Mouse (Mus musculus) forebrain, embryonic 15.5 days (tissue): ENCODE data around the gene Zfr. TPM values are rescaled to one million over a fixed set of nuclear protein-coding genes. Genes with fewer than 3 reads are reported as not detected.
A peak's percentile ranks its signal among the peaks of the same experiment; 100 is the strongest.
"Not testable (repeated sequence)": the region's sequence is repeated elsewhere in the genome, so short reads cannot be mapped to it uniquely, and the experiment has no call there.

Experiments
- ATAC-seq: fragments of 200-750 bp; cut with Nextera tagmentation; replicated peaks from 2 replicates; pipeline ENCODE4 v1.8.0; 2017; ENCODE audit warnings: mild to moderate bottlenecking, moderate TSS enrichment, moderate library complexity
- H3K27ac ChIP-seq: fragments of 300-500 bp; sonication (generic); replicated peaks from 2 replicates; pipeline ENCODE4 v1.5.1; 2015; ENCODE audit warnings: mild to moderate bottlenecking, inconsistent platforms
- H3K27me3 ChIP-seq: fragments of 300-500 bp; sonication (generic); 2 replicates; pipeline ENCODE4 v1.6.1; 2015; ENCODE audit warnings: inconsistent platforms
- H3K36me3 ChIP-seq: fragments of 300-500 bp; sonication (generic); 2 replicates; pipeline ENCODE4 v1.6.1; 2015; ENCODE audit warnings: mild to moderate bottlenecking, inconsistent platforms
- H3K4me1 ChIP-seq: fragments of 300-500 bp; sonication (generic); 2 replicates; pipeline ENCODE4 v1.6.1; 2015; ENCODE audit warnings: inconsistent platforms
- H3K4me2 ChIP-seq: fragments of 300-500 bp; sonication (generic); replicated peaks from 2 replicates; pipeline ENCODE4 v1.6.1; 2015; ENCODE audit warnings: mild to moderate bottlenecking, inconsistent platforms
- H3K4me3 ChIP-seq: fragments of 300-500 bp; sonication (generic); 2 replicates; pipeline ENCODE4 v1.5.1; 2015; ENCODE audit warnings: mild to moderate bottlenecking, inconsistent platforms
- H3K9ac ChIP-seq: fragments of 300-500 bp; sonication (generic); replicated peaks from 2 replicates; pipeline ENCODE4 v1.6.1; 2015; ENCODE audit warnings: mild to moderate bottlenecking, inconsistent platforms
- H3K9me3 ChIP-seq: fragments of 300-500 bp; sonication (generic); 2 replicates; pipeline ENCODE4 v1.6.1; 2016; ENCODE audit warnings: inconsistent platforms
- WGBS: fragments of 180-500 bp; shearing (Covaris S2); methylation state at CpG from one replicate; pipeline ENCODE4 v1.1.7; 2015; ENCODE audit warnings: mixed read lengths; 5-methylcytosine and 5-hydroxymethylcytosine counted together
- polyA plus RNA-seq: library from polyadenylated mRNA; unstranded; fragments of >200 nt; fragmentation: Nextera tagmentation; extraction: Ambion mirVana; gene quantifications from 2 replicates; pipeline ENCODE4 v1.2.1, GENCODE M21; 2015

Zfr gene
- polyA plus RNA-seq, 1 experiment from 2014 or later, result 124 TPM

DNA sequence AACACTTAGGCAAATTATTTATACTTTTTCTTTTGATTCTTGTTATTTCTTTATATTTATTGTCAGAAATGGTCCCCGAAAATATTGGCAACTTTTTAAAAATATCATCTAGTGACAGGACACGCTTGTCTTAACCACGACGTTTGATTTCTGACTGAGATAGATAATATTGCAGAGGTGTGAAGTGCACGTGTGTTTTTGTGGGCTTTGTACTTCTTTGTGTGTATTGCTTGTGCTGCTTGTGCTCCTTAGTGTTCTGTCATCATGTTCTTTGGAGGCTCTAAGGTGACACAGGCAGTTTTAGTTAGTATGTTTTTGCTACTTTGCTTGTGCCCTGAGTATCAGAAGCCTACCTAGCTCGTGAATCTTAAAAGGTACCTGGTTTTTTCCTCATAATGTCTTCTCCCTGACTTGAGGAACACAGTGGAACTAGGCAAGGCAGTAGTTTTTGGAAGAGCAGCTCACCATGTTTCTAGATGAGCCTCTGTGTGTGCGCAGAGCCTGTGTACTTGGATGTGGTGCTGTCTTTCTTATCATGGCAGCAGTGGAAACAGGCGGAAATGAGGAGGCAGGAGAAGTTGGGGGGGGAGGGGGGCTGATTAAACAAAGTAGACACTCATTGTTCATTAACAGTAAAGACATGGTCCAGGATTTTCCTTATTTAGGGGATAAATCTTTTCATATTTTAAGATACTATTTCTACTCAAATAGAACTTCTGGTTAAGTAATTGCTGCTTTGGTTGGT is 23.5 kb downstream of the Zfr start:
- Histone ChIP-seq H3K4me1 (peaks cover 3% of the 10 kb centered on the region; the same call in 1 of the 2 replicates), H3K4me2 (no peak overlapping the region), H3K27ac (no peak overlapping the region), H3K36me3 (peaks cover 14% of the 10 kb centered on the region), H3K9me3 (no peaks in the 10 kb centered on the region), H3K4me3 (no peak overlapping the region), H3K27me3 (no peaks in the 10 kb centered on the region), H3K9ac (no peak overlapping the region)
- ATAC-seq, result no peak
- WGBS, result 94% methylated on average over 8 of the region's 8 CpGs

DNA sequence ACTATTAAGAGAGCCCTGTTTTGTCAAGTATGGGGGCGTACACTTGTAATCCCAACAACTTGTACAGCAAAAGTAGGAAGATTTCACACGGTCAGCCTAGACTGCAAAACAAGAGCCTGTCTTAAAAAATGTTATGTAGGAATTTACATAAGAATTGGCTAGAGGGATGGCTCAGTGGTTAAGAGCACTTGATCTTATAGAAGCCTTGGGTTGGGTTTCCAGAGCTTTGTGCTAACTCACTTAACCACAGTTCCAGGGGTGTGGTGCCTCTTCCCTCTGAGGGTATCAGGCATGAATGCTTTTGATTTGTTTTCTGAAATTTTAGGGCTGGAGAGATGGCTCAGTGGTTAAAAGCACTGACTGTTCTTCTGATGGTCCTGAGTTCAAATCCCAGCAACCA is 29.8 kb downstream of the Zfr start:
- 76% methylated on average over 2 of the region's 2 CpGs for WGBS
- no peaks in the 10 kb centered on the region for H3K9me3 ChIP-seq
- H3K4me2 ChIP-seq, result no peak overlapping the region
- no peak overlapping the region for H3K9ac ChIP-seq
- no peak overlapping the region for H3K27ac ChIP-seq
- peaks cover 44% of the 10 kb centered on the region for H3K36me3 ChIP-seq
- ATAC-seq, result no peak
- H3K4me1 ChIP-seq, result peaks cover 3% of the 10 kb centered on the region; the same call in 1 of the 2 replicates
- no peaks in the 10 kb centered on the region for H3K27me3 ChIP-seq
- no peak overlapping the region for H3K4me3 ChIP-seq

DNA sequence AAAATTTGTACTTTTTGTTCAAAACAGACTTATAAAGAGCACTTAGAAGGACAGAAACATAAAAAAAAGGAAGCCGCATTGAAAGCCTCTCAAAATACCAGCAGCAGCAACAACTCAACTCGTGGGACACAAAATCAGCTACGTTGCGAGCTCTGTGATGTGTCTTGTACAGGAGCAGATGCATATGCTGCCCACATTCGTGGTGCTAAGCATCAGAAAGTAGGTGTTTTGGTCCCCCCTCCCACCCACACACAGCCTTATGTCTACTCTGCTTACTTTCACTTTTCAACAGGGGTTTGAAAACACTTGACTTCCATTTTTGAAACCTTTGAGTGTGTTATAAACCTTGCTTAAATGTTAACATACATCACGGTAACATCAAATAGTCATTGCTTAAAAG is 31.9 kb downstream of the Zfr start:
- ATAC-seq, result no peak
- H3K36me3 ChIP-seq, result peaks cover 58% of the 10 kb centered on the region
- no peaks in the 10 kb centered on the region for H3K27me3 ChIP-seq
- 90% methylated on average over 6 of the region's 6 CpGs for WGBS
- H3K4me3 ChIP-seq, result no peak overlapping the region
- H3K27ac ChIP-seq, result no peak overlapping the region
- H3K4me2 ChIP-seq, result no peak overlapping the region
- H3K9ac ChIP-seq, result no peak overlapping the region
- H3K9me3 ChIP-seq, result no peaks in the 10 kb centered on the region
- H3K4me1 ChIP-seq, result no peaks in the 10 kb centered on the region

DNA sequence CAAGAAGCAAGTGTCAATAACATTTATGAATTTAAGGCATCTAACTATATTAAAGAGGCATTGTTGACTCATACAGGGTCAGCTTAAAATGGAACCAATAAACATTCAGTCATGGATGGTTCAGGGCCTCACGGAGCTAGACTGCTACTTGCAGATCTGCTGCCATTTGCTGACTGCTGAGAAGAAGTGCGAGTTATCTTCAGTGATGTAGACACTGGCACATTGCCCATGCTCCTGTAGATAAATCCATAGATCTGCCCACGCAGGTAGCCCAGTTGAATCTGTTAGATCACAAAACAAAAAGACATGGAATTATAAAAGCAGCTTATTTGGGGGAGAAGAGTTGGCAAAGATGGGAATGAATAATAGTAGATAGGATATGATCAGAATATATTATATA is 36.1 kb downstream of the Zfr start:
- Histone ChIP-seq H3K9me3 (no peaks in the 10 kb centered on the region), H3K4me1 (no peaks in the 10 kb centered on the region), H3K4me3 (no peak overlapping the region), H3K9ac (no peak overlapping the region), H3K27ac (no peak overlapping the region), H3K36me3 (peaks cover 73% of the 10 kb centered on the region), H3K27me3 (no peaks in the 10 kb centered on the region), H3K4me2 (no peak overlapping the region)
- 90% methylated on average over 3 of the region's 3 CpGs for WGBS
- no peak for ATAC-seq

DNA sequence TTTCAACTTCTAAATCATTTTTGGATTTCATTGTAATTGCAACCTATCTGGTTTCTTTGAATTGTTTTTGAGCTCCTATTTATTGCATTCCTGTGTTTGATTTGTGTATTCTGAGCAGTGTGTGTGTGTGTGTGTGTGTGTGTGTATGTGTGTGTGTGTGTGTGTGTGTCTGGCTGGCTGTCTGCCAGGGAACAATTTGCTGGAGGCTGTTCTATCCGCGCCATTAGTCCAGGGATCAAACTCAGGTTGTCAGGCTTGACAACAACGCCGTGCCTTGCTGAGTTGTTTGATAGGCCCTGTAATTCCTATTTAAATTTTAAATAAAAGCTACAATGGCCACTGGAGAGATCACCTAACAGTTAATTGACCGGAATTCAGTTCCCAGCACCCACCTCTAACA is 60.5 kb downstream of the Zfr start:
- H3K27ac ChIP-seq, result no peak overlapping the region
- no peak overlapping the region for H3K4me3 ChIP-seq
- peaks cover 51% of the 10 kb centered on the region for H3K36me3 ChIP-seq
- no peaks in the 10 kb centered on the region for H3K9me3 ChIP-seq
- no peaks in the 10 kb centered on the region for H3K4me1 ChIP-seq
- H3K27me3 ChIP-seq, result no peaks in the 10 kb centered on the region
- 32% methylated on average over 5 of the region's 5 CpGs for WGBS
- no peak; the same call in 1 of the 2 replicates for ATAC-seq
- H3K4me2 ChIP-seq, result no peak overlapping the region
- no peak overlapping the region for H3K9ac ChIP-seq

DNA sequence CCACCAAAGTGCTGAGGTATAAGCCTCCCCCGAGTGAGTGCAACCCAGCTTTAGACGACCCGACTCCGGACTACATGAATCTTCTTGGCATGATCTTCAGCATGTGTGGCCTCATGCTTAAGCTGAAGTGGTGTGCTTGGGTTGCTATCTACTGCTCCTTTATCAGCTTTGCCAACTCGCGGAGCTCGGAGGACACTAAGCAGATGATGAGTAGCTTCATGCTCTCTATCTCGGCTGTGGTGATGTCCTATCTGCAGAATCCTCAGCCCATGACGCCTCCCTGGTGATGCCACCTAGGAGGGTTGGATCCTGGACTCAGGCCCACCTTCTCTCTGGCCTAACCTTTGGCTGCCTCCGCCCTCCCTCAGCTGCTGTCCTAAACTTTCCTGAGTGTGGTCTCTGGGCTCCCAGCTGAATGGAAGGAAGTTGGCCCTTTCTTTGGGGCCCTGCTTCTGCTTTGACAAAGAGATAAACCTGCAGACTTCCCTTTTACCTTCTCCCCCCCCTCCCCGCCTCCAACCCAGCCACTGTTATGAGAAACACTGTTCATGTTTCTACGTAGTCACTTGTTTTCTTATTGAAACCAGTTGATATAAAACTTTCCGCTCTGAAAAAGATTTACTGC is 63.7 kb downstream of the Zfr start:
- peaks cover 33% of the 10 kb centered on the region for H3K36me3 ChIP-seq
- not testable (repeated sequence) for H3K9me3 ChIP-seq, H3K4me2 ChIP-seq, H3K4me1 ChIP-seq, H3K4me3 ChIP-seq, H3K9ac ChIP-seq, H3K27ac ChIP-seq, ATAC-seq, H3K27me3 ChIP-seq
- WGBS, result 96% methylated on average over 13 of the region's 13 CpGs

DNA sequence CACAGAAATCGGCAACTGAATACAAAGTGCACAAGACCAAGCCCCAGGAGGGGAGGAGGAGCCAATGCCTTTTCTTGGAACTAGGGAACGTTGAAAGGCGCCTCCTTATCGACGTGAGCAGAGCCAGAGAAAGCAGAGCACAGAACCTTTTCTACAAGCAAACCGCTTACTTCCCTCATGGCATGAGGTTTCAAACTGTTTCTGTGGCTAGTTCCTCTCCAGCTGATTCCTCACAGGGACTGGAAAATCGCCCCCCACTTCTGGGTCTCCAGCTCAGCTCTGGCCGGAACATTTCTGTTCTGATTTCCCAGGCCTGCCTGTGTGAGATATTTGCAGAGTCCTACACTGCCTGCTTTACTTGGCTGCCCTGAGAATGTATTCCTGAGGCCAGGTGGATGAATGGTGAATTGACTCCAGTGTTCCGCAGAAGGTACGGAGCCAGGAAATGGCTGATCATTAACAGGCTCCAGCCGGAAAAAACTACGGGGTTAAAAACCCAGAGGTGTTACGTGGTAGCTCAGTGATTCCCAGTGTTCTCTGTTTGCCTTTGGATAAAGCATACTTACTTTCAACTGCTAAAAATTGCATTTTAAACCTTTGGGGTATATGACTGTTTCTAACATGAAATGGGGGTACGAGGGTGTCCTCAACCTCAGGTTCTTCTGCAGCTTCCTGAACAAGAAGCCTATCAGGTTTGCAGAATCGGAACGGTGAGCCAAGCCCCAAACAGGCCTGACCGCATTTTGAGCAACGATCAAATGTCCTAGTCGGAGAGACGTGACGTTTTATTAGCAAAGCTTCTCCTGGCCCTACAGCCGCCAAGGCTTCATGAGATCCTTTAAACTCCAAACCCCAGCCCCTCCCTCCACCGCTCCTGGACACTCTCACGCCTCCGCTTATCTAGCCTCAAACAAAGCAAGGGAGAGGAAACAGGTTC is 76.5 kb downstream of the Zfr start:
- 75% methylated on average over 25 of the region's 25 CpGs for WGBS
- Histone ChIP-seq H3K9me3 (no peaks in the 10 kb centered on the region), H3K4me2 (no peak overlapping the region), H3K4me1 (no peaks in the 10 kb centered on the region), H3K9ac (no peak overlapping the region), H3K36me3 (peaks cover 7% of the 10 kb centered on the region; the same call in 1 of the 2 replicates), H3K27ac (no peak overlapping the region), H3K4me3 (no peak overlapping the region), H3K27me3 (no peaks in the 10 kb centered on the region)
- no peak for ATAC-seq

DNA sequence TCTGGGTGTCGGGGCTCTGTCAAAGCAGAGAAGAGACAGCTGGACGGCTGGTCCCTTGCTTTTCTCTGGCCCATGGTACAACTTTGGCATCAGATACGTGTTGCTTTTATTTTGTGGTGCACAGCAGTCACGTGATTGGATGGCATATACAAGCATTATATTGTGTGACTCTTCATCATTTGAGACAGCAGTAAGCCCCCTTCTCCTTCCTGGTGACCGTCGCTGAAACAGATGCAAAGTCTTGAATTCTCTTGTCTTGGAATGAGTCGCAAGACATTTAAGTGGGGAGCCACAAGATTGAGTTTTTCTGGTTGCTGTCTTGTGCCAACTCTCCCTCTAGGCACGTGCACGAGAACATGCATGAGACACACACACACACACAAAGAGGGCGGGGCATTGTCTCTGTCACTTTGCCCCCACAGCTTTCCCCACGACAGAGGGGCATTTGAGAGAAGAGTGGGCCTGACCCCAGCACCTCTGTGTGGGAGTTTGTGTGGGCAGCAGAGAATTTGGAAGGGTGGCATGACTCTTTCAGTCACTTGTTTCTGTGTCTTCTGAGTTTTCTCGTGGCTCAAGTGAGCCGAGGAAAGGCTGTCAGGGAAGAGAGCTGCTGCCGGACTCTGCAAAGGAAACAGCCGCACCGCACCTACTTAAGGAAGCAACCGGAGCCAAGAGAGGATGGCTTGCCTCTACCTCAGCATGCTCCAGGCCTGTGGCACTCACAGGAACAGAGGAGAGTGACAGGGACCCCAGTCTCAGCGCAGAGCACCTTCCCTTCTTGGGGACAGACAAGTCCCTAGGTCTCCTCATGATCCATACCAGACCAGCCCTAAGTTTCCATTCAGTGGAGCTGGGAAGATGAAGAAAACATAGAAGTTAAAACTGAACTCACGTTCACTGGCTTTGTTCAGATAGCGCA is 77.4 kb downstream of the Zfr start:
- Histone ChIP-seq H3K9me3 (no peaks in the 10 kb centered on the region), H3K27ac (no peak overlapping the region), H3K27me3 (no peaks in the 10 kb centered on the region), H3K36me3 (peaks cover 7% of the 10 kb centered on the region; the same call in 1 of the 2 replicates), H3K4me1 (no peaks in the 10 kb centered on the region), H3K4me3 (no peak overlapping the region), H3K9ac (no peak overlapping the region), H3K4me2 (no peak overlapping the region)
- no peak for ATAC-seq
- WGBS, result 81% methylated on average over 20 of the region's 20 CpGs

DNA sequence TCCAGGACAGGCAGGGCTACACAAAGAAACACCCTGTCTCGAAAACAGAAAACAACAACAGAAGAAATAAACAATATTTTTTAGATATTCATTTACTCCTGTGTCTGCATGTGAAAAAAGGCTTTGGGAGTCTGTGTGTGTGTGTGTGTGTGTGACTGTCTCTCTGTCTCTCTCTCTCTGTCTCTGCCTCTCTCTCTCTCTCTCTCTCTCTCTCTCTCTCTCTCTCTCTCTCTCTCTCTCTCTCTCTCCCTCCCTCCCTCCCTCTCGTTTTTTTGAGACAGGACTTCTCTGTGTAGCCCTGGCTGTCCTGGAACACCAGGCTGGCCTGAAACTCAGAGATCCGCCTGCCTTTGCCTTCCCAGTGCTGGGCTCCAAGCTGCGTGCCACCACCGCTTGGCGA is 78.3 kb downstream of the Zfr start:
- Histone ChIP-seq H3K4me1 (no peaks in the 10 kb centered on the region), H3K9me3 (no peaks in the 10 kb centered on the region), H3K4me3 (no peak overlapping the region), H3K9ac (no peak overlapping the region), H3K27ac (no peak overlapping the region), H3K27me3 (no peaks in the 10 kb centered on the region), H3K36me3 (no peaks in the 10 kb centered on the region), H3K4me2 (no peak overlapping the region)
- WGBS, result 77% methylated on average over 6 of the region's 6 CpGs
- no peak for ATAC-seq

DNA sequence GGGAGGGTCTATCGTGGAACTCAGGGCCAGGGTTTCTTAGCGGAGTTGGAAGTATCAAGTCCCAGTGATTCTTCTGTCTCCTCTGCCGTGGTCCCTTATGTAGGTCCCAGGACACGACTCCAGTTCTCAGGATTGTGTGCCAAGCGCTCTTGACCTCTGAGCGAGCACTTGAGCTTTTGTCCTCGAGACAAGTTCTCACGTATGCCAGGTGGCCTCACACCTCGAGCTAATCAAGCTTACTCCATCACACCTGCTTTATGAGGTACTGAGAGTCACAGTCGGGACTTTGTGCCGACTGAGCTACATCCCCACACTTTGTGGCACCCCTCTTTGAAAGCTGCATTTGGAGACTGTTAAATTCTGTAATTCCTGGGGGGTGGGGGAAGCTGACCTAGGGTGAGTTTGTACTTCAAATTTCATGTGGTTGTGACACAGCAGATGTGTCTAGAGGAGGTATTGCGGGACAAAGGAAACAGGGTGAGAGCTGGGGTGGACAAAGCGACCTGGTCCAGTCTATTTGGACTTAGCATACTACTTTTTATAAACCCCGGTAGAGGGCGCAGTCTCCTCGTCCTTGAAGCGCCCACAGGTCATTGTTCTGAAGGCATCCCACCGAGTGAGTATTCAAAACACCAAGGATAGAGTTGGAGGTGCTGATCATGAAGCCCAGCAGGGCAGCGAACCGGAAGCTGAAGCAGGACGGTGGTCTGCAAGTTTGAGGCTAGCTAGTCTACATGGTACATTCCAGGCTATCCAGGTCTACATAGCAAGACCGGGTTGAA is 79.0 kb downstream of the Zfr start:
- Histone ChIP-seq H3K9me3 (no peaks in the 10 kb centered on the region), H3K4me1 (no peaks in the 10 kb centered on the region), H3K27ac (no peak overlapping the region), H3K27me3 (no peaks in the 10 kb centered on the region), H3K4me3 (no peak overlapping the region), H3K36me3 (no peaks in the 10 kb centered on the region), H3K9ac (no peak overlapping the region), H3K4me2 (no peak overlapping the region)
- ATAC-seq, result peak; percentile 49; the same call in 1 of the 2 replicates
- whole genome bisulfite sequencing, result 37% methylated on average over 22 of the region's 22 CpGs

DNA sequence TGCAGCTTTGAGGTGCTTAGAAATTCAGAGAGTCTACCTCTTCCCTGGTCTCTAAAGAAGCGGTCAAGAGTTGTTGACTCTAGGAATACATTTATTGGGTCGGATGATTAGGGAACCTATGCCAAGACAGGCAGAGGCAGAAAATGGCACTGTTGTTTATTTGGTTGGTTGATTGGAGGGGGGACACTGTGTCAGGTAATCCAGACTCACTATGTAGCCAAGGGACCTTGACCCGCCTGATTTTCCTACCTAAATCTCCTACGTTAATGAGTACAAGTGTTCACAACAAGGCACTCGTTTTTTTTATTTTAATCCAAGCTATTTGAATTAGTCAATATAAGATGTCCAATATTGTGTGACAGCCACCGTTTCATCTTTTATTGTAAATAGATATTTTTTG is 79.7 kb downstream of the Zfr start:
- H3K27ac ChIP-seq, result no peak overlapping the region
- WGBS, result 87% methylated on average over 6 of the region's 6 CpGs

More for the DNA sequence above, 79.7 kb downstream of the Zfr start:
- Histone ChIP-seq H3K4me1 (no peaks in the 10 kb centered on the region), H3K9ac (no peak overlapping the region), H3K27me3 (no peaks in the 10 kb centered on the region), H3K4me2 (no peak overlapping the region), H3K4me3 (no peak overlapping the region), H3K36me3 (no peaks in the 10 kb centered on the region), H3K9me3 (no peaks in the 10 kb centered on the region)
- no peak for ATAC-seq
